Mouse (Mus musculus): ENCODE measurements around the gene P2rx5.

- TF ChIP-seq CTCF (IDR thresholded peaks at IDR 0.05; ENCODE audit: control insufficient read depth, insufficient read depth, insufficient replicate concordance, low read depth, low read length) (no peak), POLR2A (IDR thresholded peaks at IDR 0.05; ENCODE audit: control insufficient read depth, low read depth, low read length) (no peak)
These were observed 5.2 kb upstream of the P2rx5 start for GRCm38 (mm10) chr11:73155071-73155470.
